Mouse (Mus musculus): ENCODE measurements at regions not wholly inside any gene's neighbourhood (a gene's known extent, or its start where the extent isn't known, plus 50 kb on each side); places are given as distances from the start of the nearest gene placed in this dataset.

- H3K4me3 ChIP-seq (ENCODE audit: insufficient read depth, low read length), result no peak overlapping the region
- H3K4me1 ChIP-seq (ENCODE audit: control insufficient read depth, insufficient read depth, low read length), result no peaks in the 10 kb centered on the region
- TF ChIP-seq POLR2A (IDR thresholded peaks at IDR 0.05; ENCODE audit: low read depth, low read length) (no peak), CTCF (IDR thresholded peaks at IDR 0.05; ENCODE audit: borderline replicate concordance, insufficient read depth, low read length) (no peak)
- no peak overlapping the region for H3K27ac ChIP-seq (ENCODE audit: insufficient read depth, low read length)
Observed at GRCm38 (mm10) chr1:35405418-35405817, 555.6 kb downstream of the Plekhb2 start.

- TF ChIP-seq POLR2A (IDR thresholded peaks at IDR 0.05; ENCODE audit: low read depth, low read length) (no peak), CTCF (IDR thresholded peaks at IDR 0.05; ENCODE audit: borderline replicate concordance, insufficient read depth, low read length) (no peak)
- Histone ChIP-seq H3K27ac (ENCODE audit: insufficient read depth, low read length) (no peak overlapping the region), H3K4me3 (ENCODE audit: insufficient read depth, low read length) (no peak overlapping the region), H3K4me1 (ENCODE audit: control insufficient read depth, insufficient read depth, low read length) (no peaks in the 10 kb centered on the region)
Observed at GRCm38 (mm10) chr1:35415646-35416045, 565.9 kb downstream of the Plekhb2 start.

- Histone ChIP-seq H3K4me1 (ENCODE audit: control insufficient read depth, insufficient read depth, low read length) (no peaks in the 10 kb centered on the region), H3K4me3 (ENCODE audit: insufficient read depth, low read length) (no peak overlapping the region), H3K27ac (ENCODE audit: insufficient read depth, low read length) (no peak overlapping the region)
- TF ChIP-seq POLR2A (IDR thresholded peaks at IDR 0.05; ENCODE audit: low read depth, low read length) (no peak), CTCF (IDR thresholded peaks at IDR 0.05; ENCODE audit: borderline replicate concordance, insufficient read depth, low read length) (no peak)
Observed at GRCm38 (mm10) chr1:35428126-35428840, 578.5 kb downstream of the Plekhb2 start.

GRCm38 (mm10) chr1:35429471-35429870 lies 579.7 kb downstream of the Plekhb2 start:
- H3K27ac ChIP-seq (ENCODE audit: insufficient read depth, low read length), result 0 out of 2 replicates have a peak overlapping the region, but pooled peaks have one; percentile 26
- no peaks in the 10 kb centered on the region for H3K4me1 ChIP-seq (ENCODE audit: control insufficient read depth, insufficient read depth, low read length)
- no peak overlapping the region for H3K4me3 ChIP-seq (ENCODE audit: insufficient read depth, low read length)
- no peak for TF ChIP-seq POLR2A (IDR thresholded peaks at IDR 0.05; ENCODE audit: low read depth, low read length)
- TF ChIP-seq CTCF (IDR thresholded peaks at IDR 0.05; ENCODE audit: borderline replicate concordance, insufficient read depth, low read length), result no peak

- no peak overlapping the region for H3K27ac ChIP-seq (ENCODE audit: insufficient read depth, low read length)
- H3K4me1 ChIP-seq (ENCODE audit: control insufficient read depth, insufficient read depth, low read length), result no peaks in the 10 kb centered on the region
- no peak overlapping the region for H3K4me3 ChIP-seq (ENCODE audit: insufficient read depth, low read length)
- no peak for TF ChIP-seq CTCF (IDR thresholded peaks at IDR 0.05; ENCODE audit: borderline replicate concordance, insufficient read depth, low read length)
- TF ChIP-seq POLR2A (IDR thresholded peaks at IDR 0.05; ENCODE audit: low read depth, low read length), result no peak
Observed at GRCm38 (mm10) chr1:35435721-35436120, 585.9 kb downstream of the Plekhb2 start.

- no peaks in the 10 kb centered on the region for H3K4me1 ChIP-seq (ENCODE audit: control insufficient read depth, insufficient read depth, low read length)
- H3K4me3 ChIP-seq (ENCODE audit: insufficient read depth, low read length), result no peak overlapping the region
- H3K27ac ChIP-seq (ENCODE audit: insufficient read depth, low read length), result no peak overlapping the region
- no peak for TF ChIP-seq POLR2A (IDR thresholded peaks at IDR 0.05; ENCODE audit: low read depth, low read length)
- no peak for TF ChIP-seq CTCF (IDR thresholded peaks at IDR 0.05; ENCODE audit: borderline replicate concordance, insufficient read depth, low read length)
Observed at GRCm38 (mm10) chr1:35447345-35447744, 597.6 kb downstream of the Plekhb2 start.

GRCm38 (mm10) chr1:35452441-35453107 lies 602.8 kb downstream of the Plekhb2 start:
- H3K4me3 ChIP-seq (ENCODE audit: insufficient read depth, low read length), result no peak overlapping the region
- no peak for TF ChIP-seq CTCF (IDR thresholded peaks at IDR 0.05; ENCODE audit: borderline replicate concordance, insufficient read depth, low read length)
- no peaks in the 10 kb centered on the region for H3K4me1 ChIP-seq (ENCODE audit: control insufficient read depth, insufficient read depth, low read length)
- H3K27ac ChIP-seq (ENCODE audit: insufficient read depth, low read length), result no peak overlapping the region

GRCm38 (mm10) chr1:35457591-35457990 lies 607.8 kb downstream of the Plekhb2 start:
- no peak overlapping the region for H3K4me3 ChIP-seq (ENCODE audit: insufficient read depth, low read length)
- H3K4me1 ChIP-seq (ENCODE audit: control insufficient read depth, insufficient read depth, low read length), result no peaks in the 10 kb centered on the region
- no peak overlapping the region for H3K27ac ChIP-seq (ENCODE audit: insufficient read depth, low read length)
- no peak for TF ChIP-seq CTCF (IDR thresholded peaks at IDR 0.05; ENCODE audit: borderline replicate concordance, insufficient read depth, low read length)
- TF ChIP-seq POLR2A (IDR thresholded peaks at IDR 0.05; ENCODE audit: low read depth, low read length), result no peak

GRCm38 (mm10) chr1:35465081-35465480 lies 603.1 kb upstream of the Hs6st1 start:
- no peak for TF ChIP-seq CTCF (IDR thresholded peaks at IDR 0.05; ENCODE audit: borderline replicate concordance, insufficient read depth, low read length)
- no peak for TF ChIP-seq POLR2A (IDR thresholded peaks at IDR 0.05; ENCODE audit: low read depth, low read length)
- Histone ChIP-seq H3K4me1 (ENCODE audit: control insufficient read depth, insufficient read depth, low read length) (no peaks in the 10 kb centered on the region), H3K4me3 (ENCODE audit: insufficient read depth, low read length) (no peak overlapping the region), H3K27ac (ENCODE audit: insufficient read depth, low read length) (no peak overlapping the region)

- Histone ChIP-seq H3K4me3 (ENCODE audit: insufficient read depth, low read length) (no peak overlapping the region), H3K27ac (ENCODE audit: insufficient read depth, low read length) (no peak overlapping the region), H3K4me1 (ENCODE audit: control insufficient read depth, insufficient read depth, low read length) (no peaks in the 10 kb centered on the region)
- TF ChIP-seq CTCF (IDR thresholded peaks at IDR 0.05; ENCODE audit: borderline replicate concordance, insufficient read depth, low read length) (no peak), POLR2A (IDR thresholded peaks at IDR 0.05; ENCODE audit: low read depth, low read length) (no peak)
Observed at GRCm38 (mm10) chr1:35469185-35469753, 598.9 kb upstream of the Hs6st1 start.

All from embryonic fibroblast, embryonic 13.5 days (primary cell).